Mouse (Mus musculus) brain, embryonic 18.5 days (tissue): ENCODE measurements around the gene Rasa1.

Source experiments
- DNase-seq: peaks from one replicate; pipeline ENCODE4 v3.0.0-alpha.2; 2012; ENCODE audit warnings: low read depth, low spot score

Gene Rasa1

DNA sequence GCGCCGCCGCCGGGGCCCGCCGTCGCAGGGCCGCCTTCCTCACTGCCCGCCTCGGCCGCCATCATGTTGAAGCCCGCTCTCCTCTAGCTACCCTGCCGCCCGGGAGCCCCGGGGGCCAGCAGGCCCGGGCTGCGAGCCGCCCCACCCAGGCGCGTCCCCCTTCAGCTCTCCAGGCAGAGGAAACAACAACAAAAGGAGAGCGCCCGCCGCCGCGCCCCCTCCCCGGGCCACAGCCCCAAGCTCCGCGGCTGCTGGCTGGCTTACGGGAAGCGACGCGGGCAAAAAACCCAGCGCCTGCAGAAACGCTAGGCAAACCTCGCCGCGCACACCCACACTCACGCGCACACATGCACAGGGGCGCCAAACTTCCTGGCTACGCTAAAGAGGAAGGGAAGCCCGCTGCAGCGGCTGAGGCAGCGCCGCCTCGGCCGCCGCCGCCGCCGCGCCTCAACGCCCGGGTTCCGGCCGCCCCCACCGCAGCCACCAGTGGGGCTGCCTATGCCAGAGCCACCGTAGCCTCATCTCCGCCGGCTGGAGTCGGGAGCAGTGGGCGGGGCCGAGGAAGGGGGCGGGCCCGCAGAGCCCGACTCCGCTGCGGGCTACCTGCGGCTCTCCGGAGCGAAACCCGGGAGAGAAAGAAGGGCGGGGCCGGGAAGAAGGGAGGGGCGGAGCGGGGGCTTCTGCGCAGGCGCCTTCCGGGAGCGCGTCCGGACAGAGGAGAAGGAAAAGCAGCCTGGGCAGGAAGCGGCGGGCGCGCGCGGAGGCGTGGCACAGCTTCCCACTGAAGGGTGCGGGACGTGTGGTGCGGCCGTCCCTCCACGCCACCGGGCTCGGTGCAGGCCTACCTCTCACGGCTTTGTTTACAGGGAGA lies at the start of gene Rasa1:
Gene Rasa1 (minus strand): TSS at position 288 of the 871 bp plus-strand sequence.
- peak; percentile 94 for DNase-seq

DNA sequence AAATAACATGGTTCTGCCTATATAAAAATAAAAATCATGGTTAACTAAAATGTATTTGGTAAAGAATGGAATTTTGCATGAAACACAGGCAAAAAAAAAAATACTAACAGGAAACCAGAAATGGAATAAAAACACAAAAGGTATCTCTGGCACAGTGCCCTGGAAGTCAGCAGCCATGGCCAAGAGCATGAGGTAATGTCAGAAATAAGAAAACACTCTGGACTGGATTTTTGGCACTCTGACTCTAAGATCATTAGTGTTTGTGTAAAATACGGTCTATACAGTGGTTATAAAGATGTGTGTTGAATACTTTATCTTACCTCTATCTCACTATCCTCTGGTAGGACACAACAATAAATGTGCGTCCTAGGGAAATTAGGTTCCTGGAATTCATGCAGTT lies 22.6 kb upstream of the Rasa1 start:
- DNase-seq = no peak

DNA sequence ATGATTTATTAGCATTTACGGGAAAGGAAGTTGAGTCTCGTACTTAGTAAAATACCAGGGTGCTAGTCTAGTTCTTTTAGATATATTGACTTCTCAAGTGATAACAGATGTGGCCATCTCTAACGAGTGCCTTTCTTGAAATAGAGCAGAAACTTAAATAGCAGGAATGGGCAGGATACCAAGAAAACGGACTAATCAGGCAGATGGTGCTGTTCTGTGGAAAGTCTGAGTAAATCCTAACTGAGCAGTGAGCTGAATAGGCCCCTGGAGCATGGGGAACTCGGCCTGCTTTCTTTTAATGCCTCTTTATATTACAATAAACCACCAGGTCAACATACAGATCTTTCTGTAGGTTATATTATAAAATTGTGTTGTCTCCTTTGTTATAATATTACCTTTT lies 22.0 kb upstream of the Rasa1 start:
- no peak for DNase-seq

DNA sequence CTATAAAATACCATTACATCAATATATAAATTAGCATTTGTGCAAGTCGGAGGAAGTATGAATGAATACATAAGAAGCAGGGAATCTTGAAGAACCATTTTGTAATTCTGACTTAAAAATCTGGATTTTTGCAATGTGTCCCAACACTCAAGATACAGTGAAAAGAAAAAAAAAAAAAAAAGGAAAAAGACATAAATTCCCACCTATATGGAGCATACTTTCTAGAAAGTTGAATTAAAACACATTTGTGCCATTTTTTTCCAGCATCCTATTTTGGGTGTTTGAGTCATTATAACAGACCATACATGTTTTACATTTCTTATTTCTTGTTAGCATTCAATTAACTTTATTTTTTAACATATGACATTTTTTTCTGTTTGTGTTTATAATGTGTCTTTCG lies 21.6 kb upstream of the Rasa1 start:
- no peak for DNase-seq

DNA sequence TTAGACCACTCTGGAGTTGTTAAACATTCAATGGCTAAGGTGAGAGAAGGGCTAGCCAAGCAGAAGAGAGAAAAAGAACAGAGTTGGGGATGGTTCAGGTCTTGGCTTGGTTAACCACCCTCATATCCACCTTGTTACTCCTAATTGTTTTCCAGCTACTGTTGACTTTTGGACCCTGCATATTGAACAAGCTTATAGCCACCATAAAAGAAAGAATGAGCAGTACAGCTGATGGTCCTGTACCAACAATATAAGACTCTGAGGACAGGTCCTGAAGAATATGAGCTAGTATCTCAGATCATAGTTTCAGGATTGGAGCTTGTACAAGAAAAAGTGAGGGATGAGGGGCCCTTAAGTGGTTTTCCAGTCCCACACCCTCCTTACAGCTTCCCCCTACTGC lies 17.1 kb upstream of the Rasa1 start:
- DNase-seq = no peak

DNA sequence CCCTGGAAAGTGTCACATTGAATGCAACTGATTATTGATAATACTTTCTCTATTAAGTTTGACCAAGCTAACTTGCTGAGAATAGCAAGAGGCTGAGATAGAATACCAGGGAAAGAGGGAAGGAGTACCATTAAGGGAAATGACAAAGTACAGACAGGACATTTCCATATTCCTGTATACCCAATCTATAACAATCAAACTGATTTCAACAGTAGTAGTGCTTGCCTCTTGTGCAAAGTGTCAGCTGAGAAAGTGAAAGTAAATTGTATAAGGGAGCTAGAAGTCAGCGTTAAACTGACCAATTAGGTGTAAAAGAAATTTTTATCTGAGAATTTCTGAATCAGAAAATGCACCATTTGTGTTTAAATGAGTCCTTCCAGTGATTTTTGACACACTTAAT lies 1.7 kb upstream of the Rasa1 start:
- no peak for DNase-seq

DNA sequence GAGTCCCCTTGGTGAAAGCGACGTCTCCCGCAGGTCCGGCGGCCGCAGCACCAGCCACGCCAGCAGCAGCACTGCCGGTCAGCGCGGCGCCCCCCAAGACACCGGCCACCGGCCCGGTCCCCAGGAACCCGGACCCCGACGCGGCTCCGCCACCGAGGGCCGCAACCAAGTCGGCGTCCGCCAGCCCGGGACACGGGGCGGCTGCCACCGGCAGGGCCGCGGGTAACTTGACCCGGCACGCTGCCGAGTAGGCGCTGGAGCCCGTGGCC lies 422 bp downstream of the Rasa1 start:
- no peak for DNase-seq

DNA sequence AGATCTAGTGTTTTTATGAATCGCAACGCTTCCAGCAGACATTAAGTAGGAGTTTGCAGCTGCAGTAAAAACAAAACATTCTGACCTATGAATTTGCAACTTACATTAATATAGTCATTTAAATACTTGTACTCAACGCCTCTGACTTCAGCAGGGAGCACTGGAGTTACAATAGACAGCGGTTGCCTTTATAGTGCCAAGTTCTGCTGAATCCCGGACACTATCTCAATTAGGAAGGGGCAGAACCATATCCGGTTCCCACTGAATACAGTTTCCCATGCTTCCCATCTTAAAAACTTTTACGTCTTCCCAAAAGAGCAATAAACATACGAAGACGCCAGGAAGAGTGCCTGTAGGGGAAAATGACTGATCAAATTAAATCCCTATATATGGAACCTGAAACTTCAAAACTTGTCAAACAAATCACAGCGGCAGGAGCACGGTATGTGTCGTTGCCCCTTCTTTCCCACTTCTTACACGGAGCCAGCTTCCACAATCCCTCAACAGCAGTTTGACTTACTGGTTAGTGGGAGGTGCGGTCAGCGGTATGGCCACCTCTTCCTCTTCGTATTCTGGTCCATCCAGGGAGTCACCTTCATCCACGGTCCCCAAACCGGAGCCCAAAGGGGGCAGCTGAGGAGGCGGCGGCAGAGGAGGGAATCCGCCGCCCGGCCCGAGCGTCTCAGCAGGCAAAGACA lies 905 bp downstream of the Rasa1 start:
- DNase-seq = no peak

DNA sequence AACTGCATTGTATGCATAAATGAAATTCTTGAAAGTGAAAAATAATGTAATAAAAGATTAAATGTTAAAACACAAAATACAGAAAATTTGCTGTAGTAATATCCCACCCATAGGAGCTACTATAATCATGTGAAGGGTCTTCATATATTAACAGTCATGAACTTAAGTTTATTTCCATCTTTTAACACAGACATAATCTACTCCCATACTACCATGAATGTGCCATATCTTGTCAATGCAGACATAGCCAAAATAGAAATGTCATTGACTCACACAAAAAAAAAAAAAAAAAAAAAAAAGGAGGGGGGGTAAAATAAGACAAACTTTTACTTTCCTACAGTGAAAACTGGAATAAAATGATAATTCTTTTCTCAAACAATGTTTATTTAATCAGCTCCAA lies 6.3 kb downstream of the Rasa1 start:
- no peak for DNase-seq

DNA sequence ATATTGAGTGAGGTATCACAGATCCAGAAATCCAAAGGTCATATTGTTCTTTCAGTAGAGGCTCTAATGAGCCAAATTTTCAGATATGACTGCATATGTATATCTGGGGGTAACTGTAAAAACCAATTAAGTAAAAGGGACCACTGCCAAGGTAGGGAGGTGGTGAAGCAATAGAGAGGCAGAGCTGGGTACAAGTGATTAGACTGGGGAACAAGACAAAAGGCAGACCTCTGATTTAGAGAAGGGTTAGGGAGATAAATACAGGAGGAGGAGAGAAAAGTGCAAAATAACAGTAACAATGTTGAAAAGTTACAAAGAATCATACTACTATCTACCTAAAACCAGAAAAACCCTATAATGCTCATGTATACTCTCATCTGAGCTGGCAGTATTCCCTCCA lies 10.0 kb downstream of the Rasa1 start:
- DNase-seq = no peak

DNA sequence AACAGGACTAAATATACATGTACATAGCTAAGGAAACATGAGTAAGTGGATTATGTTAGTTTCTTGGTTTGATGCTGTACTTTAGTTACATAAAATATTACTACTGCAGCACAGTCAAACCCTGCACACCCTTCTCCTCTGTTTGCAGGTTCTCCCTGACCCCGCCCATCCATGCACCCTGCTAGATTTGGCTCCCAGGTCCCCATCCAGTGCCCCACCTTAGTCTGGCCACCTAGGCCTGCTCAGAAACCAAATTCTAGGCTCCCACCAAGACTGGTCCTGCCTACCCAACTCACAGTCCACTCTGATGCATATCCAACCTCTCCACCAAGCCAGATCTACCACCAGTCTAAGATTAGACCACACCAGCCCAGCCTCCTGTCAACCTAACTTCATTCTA lies 14.4 kb downstream of the Rasa1 start:
- DNase-seq = no peak

DNA sequence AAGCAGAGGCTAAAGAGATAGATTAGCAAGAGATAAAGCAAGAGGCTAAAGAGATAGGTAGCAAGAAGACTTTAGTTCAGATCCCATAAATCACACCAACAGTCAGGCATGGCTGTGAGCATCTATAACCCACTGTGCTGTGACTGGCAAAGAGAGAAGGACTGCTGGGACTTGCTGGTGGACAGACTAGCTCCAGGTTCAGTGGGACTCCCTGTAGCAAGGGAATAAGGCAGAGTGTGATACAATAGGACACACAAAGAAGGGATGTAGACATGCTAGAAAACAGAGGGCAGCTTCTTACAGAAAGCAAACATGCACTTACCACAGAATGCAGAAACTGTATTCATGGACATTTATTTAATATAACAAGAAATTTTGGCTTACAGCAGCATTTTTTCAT lies 15.1 kb downstream of the Rasa1 start:
- DNase-seq = no peak

DNA sequence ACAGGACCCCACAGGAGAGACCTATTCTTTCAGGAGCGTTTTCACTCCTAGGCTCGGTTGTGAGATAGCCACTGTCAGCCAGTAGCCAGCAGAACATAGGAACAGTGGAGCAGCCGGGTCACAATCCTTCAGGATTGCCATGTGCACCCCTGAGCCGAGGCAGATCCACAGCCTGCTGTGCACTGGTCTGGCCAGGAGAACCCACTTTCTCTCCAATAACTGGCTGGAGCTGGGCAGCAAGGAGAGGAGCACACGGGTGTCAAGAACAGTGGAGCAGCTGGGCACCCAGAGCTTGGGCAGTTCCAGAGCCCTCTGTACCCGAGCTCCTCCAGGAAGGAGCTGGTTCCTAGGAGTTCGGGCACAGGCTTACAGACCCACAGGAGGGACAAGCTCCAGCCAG lies 50.2 kb downstream of the Rasa1 start:
- DNase-seq = no peak

DNA sequence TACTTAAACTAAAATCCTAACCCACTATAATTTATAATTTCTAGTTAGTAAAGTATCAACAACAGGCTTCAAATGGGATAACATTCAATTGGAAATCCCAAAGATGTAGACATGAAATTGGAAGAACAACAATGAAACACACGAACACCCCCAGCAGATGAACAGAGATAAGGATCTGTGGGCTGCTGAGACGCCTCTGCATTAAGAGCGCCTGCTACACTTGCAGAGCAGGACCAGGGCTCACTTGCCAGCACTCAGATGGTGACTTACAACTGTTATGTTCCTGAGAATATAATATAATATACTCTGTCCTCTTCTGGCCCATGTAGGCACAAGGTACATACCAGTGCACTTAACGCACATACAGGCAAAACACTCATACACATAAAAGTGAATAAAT lies 70.3 kb downstream of the Rasa1 start:
- no peak for DNase-seq

DNA sequence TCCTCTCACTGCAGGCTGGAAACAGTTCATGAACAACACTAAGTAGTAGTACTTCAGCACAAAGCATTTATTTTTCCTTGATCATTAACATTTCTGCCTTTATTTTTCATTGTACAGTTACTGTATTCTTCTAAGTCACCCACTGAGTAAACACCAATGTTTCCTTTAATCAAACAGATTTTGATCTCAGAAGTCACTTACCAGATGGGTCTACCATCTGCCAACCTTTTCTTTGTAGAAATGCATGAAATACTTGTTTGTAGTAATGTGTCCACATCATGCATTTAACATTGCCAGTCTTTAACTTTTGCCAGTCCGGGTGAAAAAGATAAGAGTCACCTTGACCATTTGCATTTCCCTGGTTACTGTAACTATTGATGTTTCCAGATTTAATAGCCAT lies 78.6 kb downstream of the Rasa1 start:
- DNase-seq = no peak

DNA sequence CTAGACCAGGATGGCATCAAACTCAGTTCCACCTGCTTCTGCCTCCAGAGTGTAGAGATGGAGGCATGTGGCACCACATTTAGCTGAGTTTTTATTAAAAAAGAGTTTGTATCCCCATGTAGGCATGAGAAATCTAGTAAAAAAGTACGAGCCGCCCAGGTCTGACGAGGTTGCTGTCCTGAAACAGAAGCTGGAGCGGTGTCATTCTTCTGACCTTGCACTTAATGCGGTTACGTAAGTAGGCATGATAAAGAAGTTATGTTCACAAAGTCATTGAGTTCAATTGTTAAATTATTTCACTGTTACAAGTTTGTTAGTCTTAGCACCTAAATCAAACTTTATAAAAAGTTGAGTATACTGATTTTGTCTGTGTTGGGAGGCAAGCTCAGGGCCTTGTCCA lies 80.3 kb downstream of the Rasa1 start:
- no peak for DNase-seq

DNA sequence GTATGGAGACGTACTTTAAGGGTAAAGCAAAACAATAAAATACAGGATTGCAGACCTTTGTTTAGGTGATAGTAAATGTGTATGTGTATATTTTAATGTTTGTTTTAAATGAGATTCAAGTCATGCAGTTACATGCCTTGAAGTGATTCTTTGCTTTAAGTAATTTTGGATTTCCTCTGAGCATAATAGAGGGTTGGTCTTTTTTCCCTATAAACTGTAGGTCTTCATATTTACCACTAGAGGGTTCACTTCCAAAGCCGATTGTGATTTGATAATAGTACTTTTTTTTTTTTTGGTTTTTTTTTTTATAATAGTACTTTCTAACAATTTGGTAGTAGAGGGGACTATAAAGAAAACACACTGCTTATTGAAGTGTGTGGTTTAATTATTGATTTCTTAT lies 81.4 kb downstream of the Rasa1 start:
- DNase-seq = no peak

DNA sequence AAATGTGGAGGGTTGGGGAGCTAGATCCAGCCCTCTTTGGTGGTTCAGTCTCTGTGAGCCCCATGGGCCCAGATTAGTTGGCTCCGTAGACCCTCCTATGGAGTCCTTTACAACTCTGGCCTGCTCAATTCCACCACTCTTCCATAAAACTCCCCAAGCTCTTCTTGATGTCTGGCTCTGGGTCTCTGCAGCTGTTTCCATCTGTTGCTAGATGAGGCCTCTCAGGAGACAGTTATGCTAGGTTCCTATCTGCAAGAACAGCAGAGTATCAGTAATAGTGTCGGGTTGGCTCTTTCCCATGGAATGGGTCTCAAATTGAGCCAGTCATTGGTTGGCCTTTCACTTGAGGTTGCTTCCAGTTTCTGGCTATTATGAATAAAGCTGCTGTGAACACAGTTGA lies 97.7 kb downstream of the Rasa1 start:
- no peak for DNase-seq

DNA sequence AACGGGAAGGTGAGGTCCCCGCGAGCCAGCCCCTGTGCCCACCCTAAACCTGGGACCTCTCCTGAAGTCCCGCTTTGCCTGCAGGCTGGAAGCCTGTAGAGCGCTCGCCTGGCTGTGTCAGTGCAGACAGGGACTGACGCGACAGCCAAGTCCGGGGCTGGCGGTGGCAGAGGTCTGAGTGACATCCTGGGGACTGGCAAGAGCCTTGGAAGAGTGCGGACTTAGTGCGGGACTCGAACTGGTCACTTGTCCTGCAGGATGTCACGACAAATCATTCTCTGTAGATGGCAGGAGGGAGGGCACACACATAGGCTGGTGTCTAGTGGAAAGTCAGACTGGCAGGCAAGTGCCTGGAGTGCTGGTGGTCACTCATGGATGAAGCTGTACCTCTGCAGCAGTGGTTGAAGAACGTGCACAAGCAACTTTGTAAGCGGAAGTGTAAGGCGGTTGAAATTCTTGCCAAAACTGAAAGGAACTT lies 99.2 kb downstream of the Rasa1 start:
- DNase-seq = no peak

DNA sequence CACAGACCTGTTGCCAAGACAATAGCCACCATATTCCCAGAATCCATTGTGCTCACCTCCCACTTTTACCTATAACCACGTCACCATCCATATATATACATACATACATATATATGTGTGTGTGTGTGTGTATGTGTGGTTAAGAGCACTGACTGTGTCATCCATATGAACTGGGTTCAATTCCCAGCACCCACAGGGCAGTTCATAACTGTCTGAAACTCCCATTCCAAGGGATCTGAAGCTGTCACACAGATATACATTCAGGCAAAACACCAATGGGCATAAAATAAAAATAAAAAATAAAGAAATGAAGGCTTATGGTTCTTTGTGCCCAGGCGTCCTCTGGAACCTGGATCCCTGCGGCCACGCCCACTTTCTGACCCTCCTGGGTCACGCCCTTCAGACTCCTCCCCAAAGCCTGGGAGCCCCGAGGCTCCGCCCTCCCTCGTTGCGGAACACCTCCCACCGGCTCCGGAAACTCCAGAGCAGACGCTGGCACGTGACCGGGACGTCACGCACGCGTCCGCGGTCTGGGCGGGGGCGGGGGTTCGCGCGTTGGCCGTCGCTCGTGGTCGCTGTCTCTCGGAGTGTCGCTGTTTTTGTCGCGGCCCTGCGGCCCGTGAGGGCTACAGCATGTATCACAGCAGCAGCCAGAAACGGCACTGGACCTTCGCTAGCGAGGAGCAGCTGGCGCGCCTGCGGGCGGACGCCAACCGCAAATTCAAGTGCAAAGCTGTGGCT lies 99.9 kb downstream of the Rasa1 start, which contains the start of gene Ccnh:
Gene Ccnh (plus strand): TSS at position 506 of the 741 bp plus-strand sequence.
- DNase-seq = peak; percentile 80
